In the genomic region with DNA sequence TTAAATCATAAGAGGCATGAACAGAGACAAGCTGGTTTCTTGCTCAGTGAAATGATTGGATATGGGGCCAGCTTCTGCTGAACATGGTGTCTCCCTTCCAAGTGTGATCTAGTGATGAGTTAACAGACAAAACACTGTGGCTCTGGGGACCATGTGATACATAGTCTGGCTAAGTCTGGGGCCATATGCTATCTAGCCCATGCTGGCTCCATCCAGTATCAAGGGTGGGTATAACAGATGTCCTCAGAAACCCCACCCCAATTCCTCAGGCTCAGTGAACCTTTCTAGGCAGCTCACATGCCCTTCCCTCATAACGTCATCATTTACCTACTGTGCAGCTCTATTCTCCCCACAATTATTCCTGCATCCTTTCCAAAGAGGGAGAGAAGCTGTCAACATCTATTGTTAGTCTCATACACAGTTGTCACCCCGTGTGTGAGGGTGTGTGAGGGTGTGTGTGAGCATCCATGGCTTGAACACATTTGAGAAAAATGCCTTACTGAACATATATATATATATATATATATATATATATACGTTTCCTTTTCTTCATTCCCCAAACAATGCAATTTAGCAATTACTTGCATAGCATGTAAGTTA, we compare ENCODE assay signal across 19 mouse cellular contexts.
"Had no signal": no experiment of that assay in that cellular context is flagged by ENCODE, and none has a peak within 500 bp of the region (broad histone marks: within the 10 kb centered on the region; RNA-seq: fewer than 3 reads in every experiment).

No protein-coding gene starts in this region.

- ATAC-seq: midbrain, embryonic 15.5 days had no signal

- H3K36me3 ChIP-seq: kidney, embryonic 15.5 days; liver, embryonic 13.5 days; midbrain, embryonic 12.5 days; midbrain, embryonic 15.5 days; neural tube, embryonic 12.5 days; neural tube, embryonic 15.5 days had no signal

- DNase-seq: kidney, postnatal 10 days; kidney, postnatal 36 days; layer of hippocampus, postnatal 36 days; liver, embryonic 13.5 days; lung, adult 2 months; lung, postnatal 14 days; lung, postnatal 4 days; right cerebral cortex, adult 18-20 months; right cerebral cortex, postnatal 14 days; right cerebral cortex, postnatal 4 days; thymus, adult 2 months; thymus, postnatal 36 days had no signal

- H3K9me3 ChIP-seq: kidney, embryonic 15.5 days; liver, embryonic 13.5 days; midbrain, embryonic 12.5 days; midbrain, embryonic 15.5 days; neural tube, embryonic 12.5 days; neural tube, embryonic 15.5 days had no signal

- H3K4me3 ChIP-seq: kidney, embryonic 15.5 days; left cerebral cortex, adult 2 months; liver, embryonic 13.5 days; midbrain, embryonic 12.5 days; midbrain, embryonic 15.5 days; neural tube, embryonic 12.5 days; neural tube, embryonic 15.5 days had no signal

- H3K9ac ChIP-seq: kidney, embryonic 15.5 days; liver, embryonic 13.5 days; midbrain, embryonic 12.5 days; midbrain, embryonic 15.5 days; neural tube, embryonic 12.5 days; neural tube, embryonic 15.5 days had no signal

- H3K27ac ChIP-seq: kidney, embryonic 15.5 days; left cerebral cortex, adult 2 months; liver, embryonic 13.5 days; midbrain, embryonic 12.5 days; midbrain, embryonic 15.5 days; neural tube, embryonic 12.5 days; neural tube, embryonic 15.5 days; stomach, postnatal 0 days had no signal

- H3K4me2 ChIP-seq: kidney, embryonic 15.5 days; liver, embryonic 13.5 days; midbrain, embryonic 12.5 days; midbrain, embryonic 15.5 days; neural tube, embryonic 12.5 days; neural tube, embryonic 15.5 days had no signal

- H3K4me1 ChIP-seq: liver, embryonic 13.5 days; midbrain, embryonic 15.5 days had no signal

- H3K27me3 ChIP-seq: kidney, embryonic 15.5 days; liver, embryonic 13.5 days; midbrain, embryonic 15.5 days; neural tube, embryonic 12.5 days; neural tube, embryonic 15.5 days had no signal
